Mouse (Mus musculus) monocyte, adult 2 months (primary cell): Measurements from ENCODE around the gene Zc3h12a.
A peak's percentile ranks its signal among the peaks of the same experiment; 100 is the strongest.

Experiments
- DNase-seq, 2 experiments: peaks; one replicate each; pipeline ENCODE4 v3.0.0; 2022; ENCODE audit warnings: low spot score in 2 of 2, low read depth in 1 of 2

Zc3h12a gene

GRCm38 (mm10) chr4:125127305-125128084, at the start of gene Zc3h12a:
Gene Zc3h12a, minus strand, starts transcription at chr4:125127840.
- DNase-seq, result peak; percentile 71 to 88

- DNase-seq, result no peak
Measured at GRCm38 (mm10) chr4:125176639-125177165, 49.1 kb upstream of the Zc3h12a start.

- no peak for DNase-seq
Measured at GRCm38 (mm10) chr4:125176190-125176589, 48.5 kb upstream of the Zc3h12a start.

GRCm38 (mm10) chr4:125175591-125175990, 48.0 kb upstream of the Zc3h12a start:
- DNase-seq, result no peak

GRCm38 (mm10) chr4:125174516-125175185, 47.0 kb upstream of the Zc3h12a start:
- DNase-seq, result no peak

GRCm38 (mm10) chr4:125173150-125173549, 45.5 kb upstream of the Zc3h12a start:
- DNase-seq, result no peak

GRCm38 (mm10) chr4:125172736-125173135, 45.1 kb upstream of the Zc3h12a start:
- no peak for DNase-seq

GRCm38 (mm10) chr4:125167723-125168122, 40.1 kb upstream of the Zc3h12a start:
- DNase-seq, result no peak

- DNase-seq, result no peak
Measured at GRCm38 (mm10) chr4:125164861-125165260, 37.2 kb upstream of the Zc3h12a start.

GRCm38 (mm10) chr4:125162701-125163100, 35.1 kb upstream of the Zc3h12a start:
- DNase-seq, result no peak

- no peak for DNase-seq
Measured at GRCm38 (mm10) chr4:125161392-125161791, 33.8 kb upstream of the Zc3h12a start.

GRCm38 (mm10) chr4:125160951-125161331, 33.3 kb upstream of the Zc3h12a start:
- no peak for DNase-seq

GRCm38 (mm10) chr4:125160320-125160950, 32.8 kb upstream of the Zc3h12a start:
- peak; percentile 59 to 80 for DNase-seq

GRCm38 (mm10) chr4:125158581-125159317, 31.1 kb upstream of the Zc3h12a start:
- no peak for DNase-seq

GRCm38 (mm10) chr4:125158081-125158480, 30.4 kb upstream of the Zc3h12a start:
- no peak for DNase-seq

- no peak for DNase-seq
Measured at GRCm38 (mm10) chr4:125157322-125157721, 29.7 kb upstream of the Zc3h12a start.

- no peak for DNase-seq
Measured at GRCm38 (mm10) chr4:125155646-125156045, 28.0 kb upstream of the Zc3h12a start.

GRCm38 (mm10) chr4:125153659-125154241, 26.1 kb upstream of the Zc3h12a start:
- no peak for DNase-seq

- DNase-seq, result no peak
Measured at GRCm38 (mm10) chr4:125152469-125152868, 24.8 kb upstream of the Zc3h12a start.

- no peak for DNase-seq
Measured at GRCm38 (mm10) chr4:125149460-125149859, 21.8 kb upstream of the Zc3h12a start.

- DNase-seq, result no peak
Measured at GRCm38 (mm10) chr4:125147970-125148369, 20.3 kb upstream of the Zc3h12a start.
